Mouse (Mus musculus): ENCODE measurements around the gene Olfr512.

The Olfr512 gene

GRCm38 (mm10) chr7:108713020-108713419 is at the start of gene Olfr512:
Gene Olfr512, plus strand, starts transcription at chr7:108713320.
- DNase-seq (ENCODE audit: low read depth, low spot score): no peak

GRCm38 (mm10) chr7:108666118-108666517 is 47.0 kb upstream of the Olfr512 start, which contains the start of gene Olfr510:
Gene Olfr510, plus strand, starts transcription at chr7:108666418.
- DNase-seq (ENCODE audit: low read depth, low spot score): no peak

GRCm38 (mm10) chr7:108671058-108671457 is 42.1 kb upstream of the Olfr512 start:
- no peak for DNase-seq (ENCODE audit: low read depth, low spot score)

GRCm38 (mm10) chr7:108678886-108679285 is 34.2 kb upstream of the Olfr512 start:
- DNase-seq (ENCODE audit: low read depth, low spot score): no peak

- no peak for DNase-seq (ENCODE audit: low read depth, low spot score)
These were observed 37.6 kb downstream of the Olfr512 start, which contains the start of gene Olfr513 for GRCm38 (mm10) chr7:108750673-108751072. Gene Olfr513, plus strand, starts transcription at chr7:108750973.

- no peak for DNase-seq (ENCODE audit: low read depth, low spot score)
These were observed 47.3 kb downstream of the Olfr512 start for GRCm38 (mm10) chr7:108760411-108760810.

Measured in CD4-positive helper T cell, adult 2 months (primary cell).